Mouse (Mus musculus) forebrain, embryonic 13.5 days (tissue): ENCODE results near the gene Aoc3. TPM values are rescaled to one million over a fixed set of nuclear protein-coding genes. Genes with fewer than 3 reads are reported as not detected.

ENCODE experiments used
- ATAC-seq: fragments of 200-750 bp; cut with Nextera tagmentation; 2 replicates; pipeline ENCODE4 v1.8.0; 2017
- H3K27ac ChIP-seq: fragments of 300-500 bp; sonication (generic); 2 replicates; pipeline ENCODE4 v1.5.1; 2015; ENCODE audit warnings: inconsistent platforms, mild to moderate bottlenecking, moderate library complexity
- H3K27me3 ChIP-seq: fragments of 300-500 bp; sonication (generic); 2 replicates; pipeline ENCODE4 v1.6.1; 2015; ENCODE audit warnings: mild to moderate bottlenecking, inconsistent platforms
- H3K36me3 ChIP-seq: fragments of 300-500 bp; sonication (generic); 2 replicates; pipeline ENCODE4 v1.6.1; 2015; ENCODE audit warnings: mild to moderate bottlenecking, inconsistent platforms; ENCODE audit not compliant: poor library complexity, severe bottlenecking
- H3K4me1 ChIP-seq: fragments of 300-500 bp; sonication (generic); 2 replicates; pipeline ENCODE4 v1.6.1; 2015; ENCODE audit warnings: inconsistent platforms
- H3K4me2 ChIP-seq: fragments of 300-500 bp; sonication (generic); 2 replicates; pipeline ENCODE4 v1.6.1; 2015; ENCODE audit warnings: inconsistent platforms, mild to moderate bottlenecking, moderate library complexity
- H3K4me3 ChIP-seq: fragments of 300-500 bp; sonication (generic); 2 replicates; pipeline ENCODE4 v1.5.1; 2015; ENCODE audit warnings: mild to moderate bottlenecking, inconsistent platforms
- H3K9ac ChIP-seq: fragments of 300-500 bp; sonication (generic); 2 replicates; pipeline ENCODE4 v1.6.1; 2015; ENCODE audit warnings: mild to moderate bottlenecking, inconsistent platforms
- H3K9me3 ChIP-seq: fragments of 300-500 bp; sonication (generic); replicated peaks from 2 replicates; pipeline ENCODE4 v1.6.1; 2016; ENCODE audit warnings: inconsistent platforms
- WGBS: fragments of 180-500 bp; shearing (Covaris S2); methylation state at CpG from one replicate; pipeline ENCODE4 v1.1.7; 2015; 5-methylcytosine and 5-hydroxymethylcytosine counted together
- polyA plus RNA-seq: library from polyadenylated mRNA; unstranded; fragments of >200 nt; fragmentation: Nextera tagmentation; extraction: Ambion mirVana; gene quantifications from 2 replicates; pipeline ENCODE4 v1.2.1, GENCODE M21; 2015

Aoc3 gene
- polyA plus RNA-seq = not detected in 2 replicates

- no peak within 1 kb of the TSS for H3K9ac ChIP-seq
- no peak for ATAC-seq
- H3K9me3 ChIP-seq = no peaks in the 10 kb centered on the region
- H3K36me3 ChIP-seq = peaks cover 12% of the 10 kb centered on the region
- 81% methylated on average over 7 of the region's 7 CpGs for WGBS
- no peak within 1 kb of the TSS for H3K4me2 ChIP-seq
- H3K4me3 ChIP-seq = no peak within 1 kb of the TSS
- no peaks in the 10 kb centered on the region for H3K4me1 ChIP-seq
- no peak within 1 kb of the TSS for H3K27ac ChIP-seq
- no peaks in the 10 kb centered on the region for H3K27me3 ChIP-seq
Observed at GRCm38 (mm10) chr11:101330371-101330924, at the start of gene Aoc3. Gene Aoc3, plus strand, starts transcription at chr11:101330605.

DNA sequence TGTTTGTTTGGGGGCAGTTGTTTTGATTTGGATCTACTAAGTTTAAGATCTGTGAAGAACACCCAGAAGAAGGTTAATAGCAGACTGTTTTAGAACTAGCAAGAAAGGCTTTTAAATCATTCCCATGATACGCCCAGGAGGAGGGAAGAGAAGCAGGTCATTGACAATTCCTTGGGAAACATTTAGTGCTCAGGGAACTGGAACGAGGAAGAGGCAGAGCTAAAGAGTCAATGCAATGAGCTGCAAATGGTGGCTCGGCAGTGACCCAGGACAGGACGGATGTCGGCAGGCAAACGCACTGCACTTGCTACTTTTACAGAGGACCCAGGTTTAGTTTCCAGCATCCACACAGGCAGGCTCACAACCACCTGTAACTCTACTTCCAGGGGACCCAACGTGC is 49.6 kb upstream of the Aoc3 start:
- 53% methylated on average over 7 of the region's 7 CpGs for WGBS
- Histone ChIP-seq H3K4me3 (no peak overlapping the region), H3K27ac (no peak overlapping the region), H3K4me2 (no peak overlapping the region), H3K36me3 (no peaks in the 10 kb centered on the region), H3K4me1 (peaks cover 34% of the 10 kb centered on the region), H3K9me3 (no peaks in the 10 kb centered on the region), H3K9ac (no peak overlapping the region), H3K27me3 (peaks cover 13% of the 10 kb centered on the region)
- ATAC-seq = no peak

DNA sequence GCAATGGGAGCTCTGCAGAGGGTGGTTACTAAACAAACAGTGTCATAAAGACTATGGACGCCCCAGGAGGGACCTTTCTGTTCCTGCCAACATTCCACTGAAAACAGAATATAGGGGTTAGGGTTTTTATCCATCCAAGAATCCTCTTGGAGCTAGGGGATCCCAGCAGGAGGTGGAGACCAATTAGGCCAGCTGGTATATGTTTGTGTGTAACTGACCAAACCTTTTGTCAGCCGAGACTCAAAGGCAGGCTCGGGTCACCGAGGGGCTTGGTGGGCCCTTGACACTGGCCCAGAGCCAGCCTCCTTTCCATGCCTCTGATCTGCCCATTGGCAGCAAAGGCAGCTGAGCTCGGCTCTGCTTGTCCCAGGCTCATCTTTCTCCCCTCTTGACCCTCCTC is 47.5 kb upstream of the Aoc3 start:
- Histone ChIP-seq H3K36me3 (peaks cover 14% of the 10 kb centered on the region), H3K9ac (peak overlapping the region; percentile 9), H3K4me2 (no peak overlapping the region), H3K9me3 (no peaks in the 10 kb centered on the region), H3K4me3 (no peak overlapping the region), H3K27ac (no peak overlapping the region), H3K4me1 (peaks cover 13% of the 10 kb centered on the region), H3K27me3 (peaks cover 13% of the 10 kb centered on the region)
- no peak for ATAC-seq
- 5% methylated on average over 5 of the region's 5 CpGs for WGBS

DNA sequence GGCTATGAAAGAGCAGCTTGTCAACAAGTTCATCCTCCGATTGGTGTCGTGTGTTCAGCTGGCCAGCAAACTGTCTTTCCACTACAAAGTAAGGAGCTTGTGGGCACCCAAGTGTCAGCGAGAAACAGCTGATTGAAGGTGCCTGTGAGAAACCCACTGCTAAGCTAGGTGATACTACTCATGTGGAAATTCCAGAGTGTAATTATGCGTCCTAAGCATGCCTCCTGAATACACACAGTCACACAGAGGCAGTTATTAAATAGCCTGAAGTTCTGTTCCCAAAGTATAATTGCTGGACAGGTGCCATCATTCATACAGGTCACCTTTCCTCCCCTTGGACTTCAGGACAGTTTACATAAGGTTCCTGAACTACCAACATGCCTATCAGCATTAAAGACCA is 46.6 kb upstream of the Aoc3 start:
- Histone ChIP-seq H3K4me3 (no peak overlapping the region), H3K4me2 (no peak overlapping the region), H3K36me3 (peaks cover 20% of the 10 kb centered on the region), H3K4me1 (peaks cover 9% of the 10 kb centered on the region; the same call in 1 of the 2 replicates), H3K27me3 (peaks cover 13% of the 10 kb centered on the region), H3K27ac (no peak overlapping the region), H3K9me3 (no peaks in the 10 kb centered on the region), H3K9ac (no peak overlapping the region)
- whole genome bisulfite sequencing = 74% methylated on average over 4 of the region's 4 CpGs
- ATAC-seq = no peak

DNA sequence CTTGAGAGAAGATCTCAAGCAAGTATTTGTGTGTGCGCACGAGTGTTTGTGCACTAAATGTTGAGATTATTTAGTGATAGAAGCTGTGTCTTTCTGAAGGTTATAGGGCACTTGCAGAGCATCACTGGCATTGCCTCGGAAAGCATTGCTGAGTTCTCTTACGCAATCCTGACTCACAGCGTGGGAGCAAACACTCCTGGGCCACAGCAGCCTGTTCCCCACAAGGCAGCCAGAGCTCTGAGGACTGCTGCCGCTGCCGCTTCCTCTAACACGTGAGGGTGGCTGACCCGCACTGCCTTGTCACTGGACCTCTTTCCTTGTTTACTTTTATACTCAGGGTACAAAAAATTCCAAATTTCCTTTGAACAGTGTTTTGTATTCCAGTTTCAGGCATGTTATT is 43.1 kb upstream of the Aoc3 start:
- no peak overlapping the region for H3K9ac ChIP-seq
- no peak for ATAC-seq
- peaks cover 55% of the 10 kb centered on the region for H3K36me3 ChIP-seq
- WGBS = 89% methylated on average over 9 of the region's 9 CpGs
- H3K4me3 ChIP-seq = no peak overlapping the region
- H3K27ac ChIP-seq = no peak overlapping the region
- no peak overlapping the region for H3K4me2 ChIP-seq
- H3K4me1 ChIP-seq = 0 out of 2 replicates have a peak, but pooled peaks cover 3% of the 10 kb centered on the region
- no peaks in the 10 kb centered on the region for H3K27me3 ChIP-seq
- H3K9me3 ChIP-seq = no peaks in the 10 kb centered on the region

GRCm38 (mm10) chr11:101291231-101291630 is 39.2 kb upstream of the Aoc3 start:
- no peak overlapping the region for H3K4me3 ChIP-seq
- H3K27me3 ChIP-seq = no peaks in the 10 kb centered on the region
- 99% methylated on average over 8 of the region's 8 CpGs for WGBS
- peaks cover 90% of the 10 kb centered on the region for H3K36me3 ChIP-seq
- H3K4me2 ChIP-seq = no peak overlapping the region
- ATAC-seq = no peak
- H3K9me3 ChIP-seq = no peaks in the 10 kb centered on the region
- H3K9ac ChIP-seq = no peak overlapping the region
- H3K27ac ChIP-seq = no peak overlapping the region
- H3K4me1 ChIP-seq = no peaks in the 10 kb centered on the region

GRCm38 (mm10) chr11:101295191-101295590 is 35.2 kb upstream of the Aoc3 start:
- Histone ChIP-seq H3K27me3 (no peaks in the 10 kb centered on the region), H3K4me2 (no peak overlapping the region), H3K36me3 (peaks cover 82% of the 10 kb centered on the region), H3K9ac (no peak overlapping the region), H3K4me1 (peaks cover 6% of the 10 kb centered on the region; the same call in 1 of the 2 replicates), H3K4me3 (no peak overlapping the region), H3K27ac (no peak overlapping the region), H3K9me3 (no peaks in the 10 kb centered on the region)
- no peak for ATAC-seq
- 95% methylated on average over 8 of the region's 8 CpGs for WGBS

DNA sequence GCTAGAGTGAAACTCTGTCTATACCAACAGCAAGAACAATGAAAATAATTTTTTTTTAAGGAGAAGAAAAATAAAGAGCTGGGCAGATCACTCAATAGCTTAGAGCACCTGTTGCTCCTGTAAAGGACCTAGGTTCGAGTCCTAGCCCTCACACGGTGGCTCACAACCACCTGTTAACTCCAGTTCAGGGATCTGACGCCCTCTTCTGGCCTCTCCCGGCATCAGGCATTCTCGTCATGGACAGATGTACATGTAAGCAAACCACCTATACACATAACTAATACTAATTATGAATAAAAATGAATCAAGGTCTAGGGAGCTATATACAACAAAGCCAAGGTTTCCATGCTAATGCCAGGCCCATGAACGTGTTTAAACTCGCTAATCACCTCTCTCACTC is 29.5 kb upstream of the Aoc3 start:
- peak overlapping the region; percentile 99 for H3K4me2 ChIP-seq
- peak overlapping the region; percentile 89 for H3K9ac ChIP-seq
- H3K4me3 ChIP-seq = peak overlapping the region; percentile 75
- no peak overlapping the region for H3K27ac ChIP-seq
- H3K4me1 ChIP-seq = peaks cover 24% of the 10 kb centered on the region
- 70% methylated on average over 7 of the region's 7 CpGs for WGBS
- H3K36me3 ChIP-seq = peaks cover 25% of the 10 kb centered on the region
- 0 out of 2 replicates have a peak, but pooled peaks cover 3% of the 10 kb centered on the region for H3K27me3 ChIP-seq
- no peaks in the 10 kb centered on the region for H3K9me3 ChIP-seq
- no peak for ATAC-seq

- WGBS = 16% methylated on average over 26 of the region's 26 CpGs
- H3K27me3 ChIP-seq = peaks cover 8% of the 10 kb centered on the region; the same call in 1 of the 2 replicates
- peak overlapping the region; percentile 6; the same call in 1 of the 2 replicates for H3K27ac ChIP-seq
- H3K9ac ChIP-seq = peak overlapping the region; percentile 89
- ATAC-seq = no peak
- peaks cover 20% of the 10 kb centered on the region for H3K36me3 ChIP-seq
- peaks cover 24% of the 10 kb centered on the region for H3K4me1 ChIP-seq
- peak overlapping the region; percentile 75 for H3K4me3 ChIP-seq
- peak overlapping the region; percentile 99 for H3K4me2 ChIP-seq
- no peaks in the 10 kb centered on the region for H3K9me3 ChIP-seq
Observed at GRCm38 (mm10) chr11:101301299-101302003, 29.0 kb upstream of the Aoc3 start.

DNA sequence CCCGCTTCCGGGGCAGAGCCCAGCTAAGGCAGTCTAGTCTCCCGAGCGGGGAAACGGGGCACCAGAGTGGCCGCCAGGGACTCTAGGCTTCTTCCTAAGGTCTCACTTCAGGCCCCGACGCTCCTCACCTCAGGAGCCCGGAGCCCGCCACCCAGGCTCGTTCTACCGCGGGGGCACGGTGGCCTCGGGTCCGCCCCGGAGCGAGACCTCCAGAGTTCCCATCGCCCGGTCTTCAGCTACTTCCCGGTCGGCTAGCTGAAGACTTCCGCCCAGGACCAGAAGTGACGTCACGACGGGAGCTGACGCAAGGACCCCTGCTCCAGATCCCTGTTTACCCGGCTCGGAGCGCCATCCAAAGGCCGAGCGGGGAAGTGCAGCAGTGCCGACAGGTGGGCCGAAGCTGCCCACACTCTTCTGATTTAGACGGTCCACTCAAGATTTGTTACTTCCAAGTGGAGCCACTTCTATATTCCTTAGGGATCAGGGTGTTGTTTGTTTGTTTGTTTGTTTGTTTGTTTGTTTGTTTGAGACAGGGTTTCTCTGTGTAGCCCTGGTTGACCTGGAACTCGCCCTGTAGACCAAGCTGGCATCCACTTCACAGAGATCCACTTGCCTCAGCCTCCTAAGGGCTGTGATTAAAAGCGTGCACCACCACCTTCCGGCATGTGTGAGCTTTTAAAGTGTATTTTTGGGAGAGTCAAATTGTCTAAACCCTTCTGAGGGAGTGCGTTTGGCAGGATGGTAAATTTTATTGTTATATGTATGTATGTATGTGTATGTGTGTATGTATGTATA is 28.2 kb upstream of the Aoc3 start, which contains the start of gene Becn1:
Gene Becn1 (minus strand): TSS at position 283 of the 795 bp plus-strand sequence.
- Histone ChIP-seq H3K36me3 (peaks cover 16% of the 10 kb centered on the region), H3K4me2 (peak within 1 kb of the TSS; percentile 99), H3K27me3 (peaks cover 10% of the 10 kb centered on the region; the same call in 1 of the 2 replicates), H3K27ac (peak within 1 kb of the TSS; percentile 6; the same call in 1 of the 2 replicates), H3K4me3 (peak within 1 kb of the TSS; percentile 75), H3K9ac (peak within 1 kb of the TSS; percentile 89), H3K9me3 (no peaks in the 10 kb centered on the region), H3K4me1 (peaks cover 24% of the 10 kb centered on the region)
- peak; percentile 95 for ATAC-seq
- WGBS = 7% methylated on average over 39 of the region's 39 CpGs

- H3K27me3 ChIP-seq = peaks cover 10% of the 10 kb centered on the region; the same call in 1 of the 2 replicates
- no peak overlapping the region for H3K27ac ChIP-seq
- WGBS = 48% methylated on average over 5 of the region's 5 CpGs
- no peaks in the 10 kb centered on the region for H3K36me3 ChIP-seq
- ATAC-seq = no peak
- H3K9ac ChIP-seq = no peak overlapping the region
- no peak overlapping the region for H3K4me2 ChIP-seq
- H3K9me3 ChIP-seq = no peaks in the 10 kb centered on the region
- no peak overlapping the region for H3K4me3 ChIP-seq
- H3K4me1 ChIP-seq = no peaks in the 10 kb centered on the region
Observed at GRCm38 (mm10) chr11:101307744-101308143, 22.7 kb upstream of the Aoc3 start.

DNA sequence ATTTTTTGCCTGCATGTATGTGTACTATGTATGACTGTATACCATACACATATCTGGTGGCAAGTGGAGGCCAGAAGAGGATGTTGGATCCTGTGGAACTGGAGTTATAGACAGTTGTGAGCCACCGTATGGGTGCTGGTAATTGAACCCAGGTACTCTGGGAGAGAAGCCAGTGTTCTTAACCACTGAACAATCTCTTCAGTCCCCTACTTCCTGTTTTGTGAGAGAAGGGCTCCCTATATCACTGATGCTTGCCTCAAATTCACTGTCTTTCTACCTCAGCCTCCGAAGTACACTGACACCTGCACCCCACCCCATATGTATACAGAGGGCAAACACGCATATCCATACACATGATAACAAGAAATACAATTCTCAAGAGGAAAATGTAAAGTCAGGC is 19.3 kb upstream of the Aoc3 start:
- Histone ChIP-seq H3K4me2 (no peak overlapping the region), H3K9me3 (no peaks in the 10 kb centered on the region)
- WGBS = 94% methylated on average over 3 of the region's 3 CpGs

More for the DNA sequence above, 19.3 kb upstream of the Aoc3 start:
- H3K4me1 ChIP-seq = no peaks in the 10 kb centered on the region
- H3K4me3 ChIP-seq = no peak overlapping the region
- H3K9ac ChIP-seq = no peak overlapping the region
- ATAC-seq = no peak
- no peak overlapping the region for H3K27ac ChIP-seq
- H3K36me3 ChIP-seq = no peaks in the 10 kb centered on the region
- H3K27me3 ChIP-seq = peaks cover 6% of the 10 kb centered on the region; the same call in 1 of the 2 replicates
